Mouse (Mus musculus) liver (tissue): ENCODE measurements around the gene Blvrb.
"Not testable (repeated sequence)": the region's sequence is repeated elsewhere in the genome, so short reads cannot be mapped to it uniquely, and the experiment has no call there.

Experiments used
- DNase-seq: peaks from one replicate; pipeline ENCODE4 v3.0.0-alpha.2; 2020; ENCODE audit warnings: mixed read lengths

Blvrb gene

DNA sequence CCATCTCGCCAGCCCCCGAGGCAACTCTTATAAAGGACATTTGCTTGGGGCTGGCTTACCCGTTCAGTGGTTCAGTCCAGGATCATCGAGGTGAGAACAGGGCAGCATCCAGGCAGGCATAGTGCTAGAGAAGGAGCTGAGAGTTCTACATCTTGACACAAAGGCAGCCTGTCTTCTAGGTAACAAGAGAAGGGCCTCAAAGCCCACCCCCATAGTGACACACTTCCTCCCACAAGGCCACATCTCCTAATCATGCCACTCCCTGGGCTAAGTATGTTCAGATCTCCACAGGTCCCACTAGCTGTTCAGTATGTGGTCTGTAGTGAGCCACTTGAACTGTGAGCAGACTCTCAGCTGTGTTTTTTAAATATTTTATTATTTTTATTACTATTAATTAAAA, 36.1 kb downstream of the Blvrb start:
- no peak for DNase-seq

- peak; percentile 64 for DNase-seq
Measured at GRCm38 (mm10) chr7:27486102-27486769, 38.5 kb downstream of the Blvrb start.

- peak; percentile 100 for DNase-seq
Measured at GRCm38 (mm10) chr7:27486770-27487697, 39.3 kb downstream of the Blvrb start, which contains the start of gene Sertad1. TSS of gene Sertad1 (plus strand) at chr7:27486910.

- peak; percentile 71 for DNase-seq
Measured at GRCm38 (mm10) chr7:27487740-27488268, 40.0 kb downstream of the Blvrb start.

- no peak for DNase-seq
Measured at GRCm38 (mm10) chr7:27489270-27489869, 41.6 kb downstream of the Blvrb start.

DNA sequence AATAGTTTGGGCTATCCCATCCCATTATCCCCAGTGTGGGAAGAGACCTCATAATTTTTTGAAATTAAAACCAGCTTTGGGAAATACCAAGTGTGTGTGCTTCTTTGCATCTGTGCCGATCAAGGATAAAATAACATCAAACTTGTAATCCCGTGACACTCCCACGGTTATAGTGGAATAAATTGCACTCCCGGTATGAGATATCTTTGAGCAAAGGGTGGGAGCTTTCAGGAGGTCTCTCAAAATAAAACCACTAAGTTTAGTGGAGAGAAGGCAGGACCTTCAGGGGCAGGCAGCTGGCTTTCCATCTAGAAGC, 42.4 kb downstream of the Blvrb start:
- no peak for DNase-seq

DNA sequence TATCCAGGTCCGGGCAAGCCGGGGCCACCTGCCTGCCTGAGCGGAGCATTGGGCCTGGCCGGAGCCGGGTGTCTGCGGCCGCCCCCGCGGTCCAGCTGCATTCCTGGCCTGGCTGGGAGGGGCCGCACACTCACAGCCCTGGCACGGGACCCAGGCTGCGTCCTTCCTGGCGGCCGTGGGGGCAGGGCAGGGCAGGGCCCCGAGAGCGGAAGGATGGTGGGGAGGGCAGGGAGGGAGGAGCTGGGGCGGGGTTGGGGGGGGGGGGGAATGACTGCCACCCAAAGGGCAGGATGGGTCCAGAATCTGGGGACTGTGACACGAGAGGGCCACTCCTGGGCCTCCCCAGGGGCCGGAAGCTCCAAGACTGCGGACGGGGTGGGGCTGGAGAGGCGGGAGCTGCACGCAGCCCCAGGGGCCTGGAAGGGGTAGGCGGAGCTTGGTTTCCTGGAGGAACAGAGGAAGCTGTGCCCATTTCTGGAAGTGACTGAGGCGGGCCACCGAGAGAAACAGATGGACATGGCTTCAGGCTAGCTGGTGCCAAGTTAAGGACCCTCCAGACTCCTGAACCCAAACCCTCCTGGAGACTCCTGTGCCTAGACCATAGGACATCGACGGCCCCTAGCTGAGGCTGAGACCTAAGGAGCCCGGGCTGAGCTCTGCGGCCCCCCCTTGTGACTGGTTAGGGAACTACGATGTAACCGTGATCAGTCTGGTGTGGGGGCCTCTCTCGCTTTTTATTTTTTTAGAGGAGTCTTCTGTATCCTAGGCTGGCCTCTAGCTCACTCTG, 43.0 kb downstream of the Blvrb start:
- DNase-seq: peak; percentile 96

DNA sequence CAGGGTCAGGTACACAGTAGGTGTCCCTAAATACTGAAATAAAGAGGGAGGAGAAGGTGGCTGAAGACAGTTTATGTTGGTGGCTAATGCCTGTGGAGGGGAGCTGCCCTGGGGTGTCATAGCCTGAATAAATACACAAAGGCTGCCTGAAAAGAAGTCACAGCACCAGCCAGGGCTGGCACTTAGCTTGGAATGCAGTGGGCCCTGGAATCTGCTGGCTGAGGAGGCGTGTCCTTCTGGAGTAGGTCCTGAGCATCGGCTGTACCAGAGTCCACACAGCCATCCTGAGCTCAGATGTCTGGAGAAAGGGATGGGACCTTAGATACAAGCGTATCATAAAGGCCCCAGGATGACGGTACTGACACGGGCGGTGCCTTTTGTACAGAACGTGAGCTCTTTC, 44.1 kb downstream of the Blvrb start:
- DNase-seq: no peak

- no peak for DNase-seq
Measured at GRCm38 (mm10) chr7:27493022-27493421, 45.2 kb downstream of the Blvrb start.

DNA sequence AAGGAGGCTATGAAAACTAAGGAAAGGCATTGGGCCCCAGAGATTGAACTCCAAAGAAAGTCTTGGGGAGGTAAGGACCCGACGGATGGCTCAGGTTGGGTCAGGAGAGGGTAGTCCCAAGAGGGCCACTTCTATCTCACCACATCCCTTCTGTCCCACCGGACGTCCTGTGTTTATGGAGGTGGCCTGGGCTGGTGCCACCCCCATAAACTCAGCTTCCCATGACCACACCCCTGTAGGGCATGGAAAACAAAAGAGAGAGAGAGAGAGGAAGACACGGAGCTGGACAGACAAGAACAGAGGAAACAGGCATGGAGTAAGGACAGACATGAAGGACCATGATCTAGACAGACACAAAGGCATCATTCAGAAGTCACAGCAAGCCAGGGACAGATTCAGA, 45.7 kb downstream of the Blvrb start:
- DNase-seq: no peak

GRCm38 (mm10) chr7:27494659-27495367, 47.0 kb downstream of the Blvrb start:
- DNase-seq: not testable (repeated sequence)

- DNase-seq: no peak
Measured at GRCm38 (mm10) chr7:27499036-27499435, 51.3 kb downstream of the Blvrb start, which contains the start of gene Prx. TSS of gene Prx (plus strand) at chr7:27499324.

- no peak for DNase-seq
Measured at GRCm38 (mm10) chr7:27501620-27502019, 53.8 kb downstream of the Blvrb start.

GRCm38 (mm10) chr7:27506765-27507370, 59.1 kb downstream of the Blvrb start:
- peak; percentile 31 for DNase-seq

- DNase-seq: peak; percentile 100
Measured at GRCm38 (mm10) chr7:27507711-27508647, 60.2 kb downstream of the Blvrb start.

DNA sequence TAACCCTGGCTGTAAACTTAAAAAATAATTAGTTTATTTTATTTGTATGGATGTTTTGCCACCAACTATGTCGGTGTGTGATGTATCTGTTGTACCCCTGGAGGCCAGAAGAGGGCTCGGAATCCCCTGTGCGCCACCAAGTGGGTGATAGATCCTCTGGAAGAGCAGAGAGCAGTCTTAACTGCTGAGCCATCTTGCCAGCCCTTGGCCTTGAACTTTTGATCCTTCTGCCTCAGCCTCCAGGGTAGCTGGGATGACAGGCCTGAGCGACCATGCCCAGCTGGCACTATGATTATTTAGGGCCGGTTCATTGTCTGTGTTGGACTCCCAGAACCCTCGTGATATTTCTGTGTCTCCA, 60.8 kb downstream of the Blvrb start:
- peak; percentile 85 for DNase-seq

DNA sequence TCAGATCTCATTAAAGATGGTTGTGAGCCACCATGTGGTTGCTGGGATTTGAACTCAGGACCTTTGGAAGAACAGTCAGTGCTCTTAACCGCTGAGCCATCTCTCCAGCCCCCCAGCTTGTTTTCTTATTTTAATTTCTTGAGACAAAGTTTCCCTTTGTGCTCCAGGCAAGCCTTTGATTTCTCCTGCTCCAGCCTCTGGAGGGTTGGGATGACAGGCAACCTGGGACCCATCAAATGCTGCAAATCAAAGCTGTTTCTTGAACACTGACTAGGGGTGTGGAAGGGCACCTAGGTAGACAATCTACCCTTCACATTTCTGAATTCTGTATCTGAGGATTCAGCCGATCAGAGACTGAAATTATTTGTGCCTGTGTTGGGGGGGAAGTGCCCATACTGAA, 63.0 kb downstream of the Blvrb start:
- DNase-seq: no peak

DNA sequence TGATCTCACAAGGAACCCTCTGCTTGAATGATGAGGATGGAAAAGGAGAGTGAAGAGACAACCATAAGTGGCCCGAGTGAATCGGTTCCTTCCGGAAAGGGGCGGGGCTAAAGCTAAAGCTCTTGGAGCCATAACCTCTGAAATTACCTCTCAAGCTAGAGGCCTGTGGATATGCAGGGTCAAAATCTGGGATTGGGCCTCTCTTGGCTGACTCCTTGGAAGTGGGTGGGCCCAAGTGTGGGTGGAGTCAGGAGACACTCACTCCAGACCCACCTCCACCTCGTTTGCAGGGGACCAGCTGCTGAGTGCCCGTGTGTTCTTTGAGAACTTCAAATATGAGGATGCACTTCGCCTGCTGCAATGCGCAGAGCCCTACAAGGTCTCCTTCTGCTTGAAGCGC, 67.2 kb downstream of the Blvrb start:
- no peak for DNase-seq
